Mouse (Mus musculus) liver, embryonic 15.5 days (tissue): ENCODE data around the gene Pcare. TPM values are rescaled to one million over a fixed set of nuclear protein-coding genes. Genes with fewer than 3 reads are reported as not detected.

ENCODE experiments used
- ATAC-seq: fragments of 200-750 bp; cut with Nextera tagmentation; 2 replicates; pipeline ENCODE4 v1.8.0; 2017; ENCODE audit warnings: moderate number of reproducible peaks, mild to moderate bottlenecking, moderate library complexity; ENCODE audit not compliant: insufficient read depth
- H3K27ac ChIP-seq: fragments of 300-500 bp; sonication (generic); replicated peaks from 2 replicates; pipeline ENCODE4 v1.5.1; 2015; ENCODE audit warnings: mild to moderate bottlenecking, inconsistent platforms
- H3K27me3 ChIP-seq: fragments of 300-500 bp; sonication (generic); 2 replicates; pipeline ENCODE4 v1.6.1; 2015; ENCODE audit warnings: mild to moderate bottlenecking, inconsistent platforms
- H3K36me3 ChIP-seq: fragments of 300-500 bp; sonication (generic); replicated peaks from 2 replicates; pipeline ENCODE4 v1.6.1; 2015; ENCODE audit warnings: moderate library complexity, mild to moderate bottlenecking, inconsistent platforms
- H3K4me1 ChIP-seq: fragments of 300-500 bp; sonication (generic); replicated peaks from 2 replicates; pipeline ENCODE4 v1.6.1; 2015; ENCODE audit warnings: inconsistent platforms
- H3K4me2 ChIP-seq: fragments of 300-500 bp; sonication (generic); 2 replicates; pipeline ENCODE4 v1.6.1; 2015; ENCODE audit warnings: moderate library complexity, mild to moderate bottlenecking, inconsistent platforms
- H3K4me3 ChIP-seq: fragments of 300-500 bp; sonication (generic); replicated peaks from 2 replicates; pipeline ENCODE4 v1.5.1; 2015; ENCODE audit warnings: mild to moderate bottlenecking, inconsistent platforms
- H3K9ac ChIP-seq: fragments of 300-500 bp; sonication (generic); 2 replicates; pipeline ENCODE4 v1.6.1; 2015; ENCODE audit warnings: moderate library complexity, mild to moderate bottlenecking, inconsistent platforms
- H3K9me3 ChIP-seq: fragments of 300-500 bp; sonication (generic); replicated peaks from 2 replicates; pipeline ENCODE4 v1.6.1; 2016; ENCODE audit warnings: inconsistent platforms
- WGBS: fragments of 180-500 bp; shearing (Covaris S2); methylation state at CpG from one replicate; pipeline ENCODE4 v1.1.7; 2015; ENCODE audit warnings: mixed read lengths; ENCODE audit not compliant: insufficient replicate concordance; 5-methylcytosine and 5-hydroxymethylcytosine counted together
- polyA plus RNA-seq: library from polyadenylated mRNA; unstranded; fragments of >200 nt; fragmentation: Nextera tagmentation; extraction: Ambion mirVana; gene quantifications from 2 replicates; pipeline ENCODE4 v1.2.1, GENCODE M21; 2015

Gene Pcare
- polyA plus RNA-seq: 0.05 TPM in 1 of 2 replicates, not detected in the other

DNA sequence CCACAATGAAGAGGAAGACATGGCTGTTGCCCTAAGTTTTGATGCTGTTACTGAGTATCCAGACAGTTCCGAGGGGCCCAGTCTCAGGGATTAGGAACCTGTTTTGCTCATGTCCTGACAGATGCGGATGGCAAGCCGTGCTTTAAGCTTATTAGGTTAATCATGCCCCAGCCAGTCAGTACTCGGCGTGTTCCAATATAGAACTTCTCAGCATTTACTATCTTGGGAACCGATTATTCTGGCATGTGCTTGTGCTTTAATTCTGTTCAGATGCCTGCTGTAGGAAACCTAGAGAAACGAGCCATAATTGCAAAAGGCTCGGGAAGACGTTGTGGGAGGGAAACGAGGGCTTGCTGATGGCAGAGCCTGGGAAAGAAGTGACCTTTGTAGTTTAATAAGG is at the start of gene Pcare:
TSS of gene Pcare (minus strand) at position 64 of the 400 bp plus-strand sequence.
- H3K4me1 ChIP-seq: no peaks in the 10 kb centered on the region
- H3K9me3 ChIP-seq: no peaks in the 10 kb centered on the region
- WGBS: 61% methylated on average over 10 of the region's 10 CpGs
- H3K36me3 ChIP-seq: no peaks in the 10 kb centered on the region
- no peak within 1 kb of the TSS for H3K9ac ChIP-seq
- H3K4me2 ChIP-seq: no peak within 1 kb of the TSS
- ATAC-seq: no peak
- H3K27me3 ChIP-seq: no peaks in the 10 kb centered on the region
- H3K27ac ChIP-seq: no peak within 1 kb of the TSS
- no peak within 1 kb of the TSS for H3K4me3 ChIP-seq

DNA sequence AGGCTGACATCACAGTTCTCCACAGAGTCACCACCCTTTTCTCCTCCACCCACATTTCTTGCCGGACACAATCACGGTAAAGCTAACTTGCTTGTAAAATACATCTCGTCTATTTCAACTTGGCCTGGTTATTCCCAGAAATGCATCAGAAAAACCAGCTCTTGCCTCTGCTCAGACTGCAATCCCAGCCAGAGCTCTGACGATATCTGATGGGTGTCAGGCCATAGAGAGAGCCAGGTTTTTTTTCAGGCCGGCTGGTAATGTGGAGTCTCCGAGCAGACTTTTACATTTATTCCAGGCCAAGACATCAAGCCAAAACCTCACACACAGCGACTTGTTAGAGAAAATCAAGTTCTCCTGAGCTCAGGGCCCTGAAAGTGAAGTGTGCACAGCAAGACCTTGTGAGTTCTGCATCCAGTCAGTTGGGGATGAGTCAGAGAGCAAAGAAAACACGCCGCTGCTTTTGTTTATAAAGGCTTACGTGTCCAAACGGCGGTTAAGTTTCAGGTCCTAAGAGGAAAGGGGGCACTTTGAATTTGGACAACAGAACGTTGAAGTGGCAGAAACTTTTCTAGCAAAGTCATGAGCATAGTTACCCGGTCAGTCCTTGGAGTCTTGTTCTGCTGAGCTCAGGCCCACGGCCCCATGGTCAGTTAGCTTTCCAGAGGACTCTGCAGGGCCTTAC is 43.0 kb upstream of the Pcare start:
- H3K36me3 ChIP-seq: no peaks in the 10 kb centered on the region
- H3K27ac ChIP-seq: no peak overlapping the region
- 69% methylated on average over 15 of the region's 15 CpGs for WGBS
- no peak overlapping the region for H3K4me2 ChIP-seq
- no peaks in the 10 kb centered on the region for H3K27me3 ChIP-seq
- no peak for ATAC-seq
- H3K9ac ChIP-seq: no peak overlapping the region
- H3K4me3 ChIP-seq: no peak overlapping the region
- no peaks in the 10 kb centered on the region for H3K9me3 ChIP-seq
- H3K4me1 ChIP-seq: no peaks in the 10 kb centered on the region

DNA sequence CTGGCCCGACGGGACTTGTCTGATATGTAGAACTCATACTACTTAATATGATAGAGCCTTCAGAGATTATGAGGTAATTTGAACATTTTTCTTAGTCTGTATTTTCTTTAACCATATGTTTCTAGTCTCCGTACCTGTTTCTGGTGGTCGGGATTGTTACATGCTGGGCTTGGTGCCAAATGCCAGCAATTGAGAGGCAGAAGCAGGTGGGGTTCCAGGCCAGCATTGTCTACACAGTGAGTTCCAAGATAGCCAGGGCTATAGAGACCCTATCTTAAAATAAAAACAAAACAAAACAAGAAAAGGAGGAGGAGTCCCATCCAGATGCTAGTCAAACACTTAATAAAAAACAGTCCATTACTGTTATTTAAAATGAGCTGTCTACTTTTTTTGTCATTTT is 38.9 kb upstream of the Pcare start:
- H3K9ac ChIP-seq: no peak overlapping the region
- no peaks in the 10 kb centered on the region for H3K4me1 ChIP-seq
- WGBS: 65% methylated on average over 4 of the region's 4 CpGs
- H3K27ac ChIP-seq: no peak overlapping the region
- no peaks in the 10 kb centered on the region for H3K36me3 ChIP-seq
- no peak overlapping the region for H3K4me3 ChIP-seq
- H3K4me2 ChIP-seq: no peak overlapping the region
- H3K27me3 ChIP-seq: no peaks in the 10 kb centered on the region
- no peak for ATAC-seq
- no peaks in the 10 kb centered on the region for H3K9me3 ChIP-seq

DNA sequence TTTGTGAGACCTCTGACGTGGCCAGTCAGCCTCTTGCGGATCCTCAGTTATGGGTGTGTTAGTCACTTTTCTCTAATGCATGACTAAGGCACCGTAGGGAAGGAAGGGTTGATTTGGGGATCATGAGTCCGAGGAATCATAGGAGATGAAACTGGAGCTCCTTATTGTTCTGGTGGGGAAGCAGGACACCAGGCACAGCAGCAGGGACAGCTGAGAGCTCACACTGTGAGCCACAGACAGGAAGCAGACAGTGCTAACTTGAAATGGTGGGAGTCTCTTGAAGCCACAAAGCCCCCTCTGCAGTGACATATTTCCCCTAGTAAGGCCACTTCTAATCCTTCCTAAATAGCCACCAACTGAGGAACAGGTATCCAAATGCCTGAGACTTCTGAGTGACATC is 38.4 kb upstream of the Pcare start:
- Histone ChIP-seq H3K27ac (no peak overlapping the region), H3K27me3 (no peaks in the 10 kb centered on the region), H3K4me1 (no peaks in the 10 kb centered on the region), H3K9ac (no peak overlapping the region), H3K9me3 (no peaks in the 10 kb centered on the region), H3K36me3 (no peaks in the 10 kb centered on the region), H3K4me2 (no peak overlapping the region), H3K4me3 (no peak overlapping the region)
- WGBS: 59% methylated on average over 4 of the region's 4 CpGs
- ATAC-seq: no peak

DNA sequence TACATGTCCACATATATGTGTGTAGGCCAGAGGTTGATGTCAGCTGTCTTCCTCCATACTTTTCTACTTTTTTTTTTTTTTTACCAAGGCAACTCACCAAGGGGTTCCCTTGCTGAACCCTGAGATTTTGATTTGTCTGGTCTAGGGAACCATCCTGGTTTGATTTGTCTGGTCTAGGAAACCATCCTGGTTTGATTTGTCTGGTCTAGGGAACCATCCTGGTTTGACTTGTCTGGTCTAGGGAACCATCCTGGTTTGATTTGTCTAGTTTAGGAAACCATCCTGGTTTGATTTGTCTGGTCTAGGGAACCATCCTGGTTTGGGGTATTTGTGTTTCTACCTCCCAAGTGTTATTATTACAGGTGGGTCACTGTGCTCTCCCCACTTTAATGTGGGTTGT is 33.8 kb upstream of the Pcare start:
- H3K4me2 ChIP-seq: no peak overlapping the region
- no peak overlapping the region for H3K4me3 ChIP-seq
- H3K9ac ChIP-seq: no peak overlapping the region
- H3K9me3 ChIP-seq: no peaks in the 10 kb centered on the region
- H3K4me1 ChIP-seq: no peaks in the 10 kb centered on the region
- H3K36me3 ChIP-seq: no peaks in the 10 kb centered on the region
- no peak for ATAC-seq
- peaks cover 24% of the 10 kb centered on the region for H3K27me3 ChIP-seq
- no peak overlapping the region for H3K27ac ChIP-seq

DNA sequence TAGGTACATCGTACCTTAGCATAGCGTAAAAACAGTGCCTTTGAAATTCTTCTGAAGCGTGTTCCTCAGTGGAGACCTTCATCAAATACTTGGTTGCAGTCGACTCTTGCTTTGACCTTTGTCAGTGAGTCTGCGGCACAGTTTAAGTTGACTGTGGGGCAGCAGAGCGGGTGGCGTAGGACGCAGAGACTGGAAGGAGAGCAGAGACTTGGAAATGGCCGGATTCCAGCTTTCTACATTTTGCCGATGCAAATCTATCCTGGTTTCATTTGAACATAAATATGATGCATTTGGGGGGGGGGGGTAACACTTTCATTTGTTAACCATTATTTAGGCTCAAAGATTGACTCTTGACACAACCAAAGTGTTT is 30.7 kb upstream of the Pcare start:
- Histone ChIP-seq H3K27me3 (peaks cover 30% of the 10 kb centered on the region), H3K36me3 (no peaks in the 10 kb centered on the region), H3K4me2 (no peak overlapping the region), H3K27ac (no peak overlapping the region), H3K4me3 (no peak overlapping the region), H3K4me1 (no peaks in the 10 kb centered on the region), H3K9me3 (0 out of 2 replicates have a peak, but pooled peaks cover 5% of the 10 kb centered on the region), H3K9ac (no peak overlapping the region)
- 31% methylated on average over 10 of the region's 10 CpGs for WGBS
- ATAC-seq: no peak

DNA sequence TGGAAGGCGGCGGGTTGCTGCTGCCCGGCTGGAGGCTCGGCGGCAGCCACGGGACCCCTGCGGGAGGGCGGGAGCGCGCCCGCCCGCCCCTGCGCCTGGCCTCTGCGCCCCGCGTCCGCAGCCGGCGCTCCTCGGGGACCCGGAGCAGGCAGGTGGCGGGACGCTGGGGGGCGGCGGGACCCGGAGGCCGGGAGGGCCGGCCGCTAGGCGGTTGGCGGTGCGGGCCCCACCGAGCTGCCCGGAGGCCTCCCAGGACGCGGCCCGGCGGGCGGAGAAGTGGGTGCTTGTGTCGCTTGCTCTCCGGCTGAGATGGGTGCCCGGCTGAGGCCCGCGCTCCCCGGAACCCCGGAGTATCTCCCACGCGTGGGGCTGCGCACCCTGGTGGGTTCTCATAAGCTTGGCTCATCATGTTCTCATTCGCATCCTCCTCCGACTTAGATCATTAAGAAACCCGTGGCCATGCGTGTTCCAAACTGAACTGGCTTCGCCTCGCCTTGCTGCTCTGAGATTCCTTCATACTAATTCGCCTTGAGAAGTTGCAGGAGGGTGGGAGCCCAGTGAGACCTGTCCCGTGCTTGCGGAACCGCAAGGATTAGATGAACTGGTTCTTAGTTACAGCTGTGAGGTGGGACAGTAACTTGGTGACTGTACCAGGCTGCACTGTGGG is 30.1 kb upstream of the Pcare start:
- no peak overlapping the region for H3K27ac ChIP-seq
- peaks cover 30% of the 10 kb centered on the region for H3K27me3 ChIP-seq
- no peak for ATAC-seq
- 1% methylated on average over 45 of the region's 59 CpGs for WGBS
- no peak overlapping the region for H3K9ac ChIP-seq
- peak overlapping the region; percentile 46 for H3K4me2 ChIP-seq
- H3K4me1 ChIP-seq: no peaks in the 10 kb centered on the region
- H3K4me3 ChIP-seq: peak overlapping the region; percentile 37
- no peaks in the 10 kb centered on the region for H3K36me3 ChIP-seq
- H3K9me3 ChIP-seq: 0 out of 2 replicates have a peak, but pooled peaks cover 5% of the 10 kb centered on the region

DNA sequence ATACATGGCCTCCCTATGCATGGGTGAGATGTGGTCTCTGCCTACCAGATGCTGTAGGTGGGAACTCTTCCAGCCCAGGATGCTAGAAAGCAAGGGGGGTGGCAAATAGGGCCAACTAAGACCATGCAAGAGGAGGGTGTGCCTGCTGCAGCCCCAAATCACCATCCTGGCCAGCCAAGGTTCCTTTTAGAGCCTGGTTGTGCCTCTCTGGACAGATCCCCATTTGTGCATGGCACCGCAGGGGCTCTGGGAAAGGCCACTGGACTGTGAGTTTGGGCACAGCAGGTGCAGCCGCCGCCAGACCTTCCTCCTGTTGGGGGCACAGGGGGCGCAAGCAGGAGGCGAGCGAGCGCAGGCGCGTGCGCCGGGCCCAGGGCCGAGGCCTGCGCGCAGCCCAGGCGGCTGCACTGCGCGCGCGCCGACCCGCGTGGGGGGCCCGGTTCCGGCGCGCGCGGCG is 29.6 kb upstream of the Pcare start:
- Histone ChIP-seq H3K27me3 (peaks cover 30% of the 10 kb centered on the region), H3K36me3 (no peaks in the 10 kb centered on the region), H3K4me2 (peak overlapping the region; percentile 46), H3K9ac (no peak overlapping the region), H3K4me1 (no peaks in the 10 kb centered on the region), H3K27ac (no peak overlapping the region), H3K9me3 (0 out of 2 replicates have a peak, but pooled peaks cover 5% of the 10 kb centered on the region), H3K4me3 (peak overlapping the region; percentile 37)
- ATAC-seq: no peak
- 2% methylated on average over 22 of the region's 29 CpGs for WGBS

DNA sequence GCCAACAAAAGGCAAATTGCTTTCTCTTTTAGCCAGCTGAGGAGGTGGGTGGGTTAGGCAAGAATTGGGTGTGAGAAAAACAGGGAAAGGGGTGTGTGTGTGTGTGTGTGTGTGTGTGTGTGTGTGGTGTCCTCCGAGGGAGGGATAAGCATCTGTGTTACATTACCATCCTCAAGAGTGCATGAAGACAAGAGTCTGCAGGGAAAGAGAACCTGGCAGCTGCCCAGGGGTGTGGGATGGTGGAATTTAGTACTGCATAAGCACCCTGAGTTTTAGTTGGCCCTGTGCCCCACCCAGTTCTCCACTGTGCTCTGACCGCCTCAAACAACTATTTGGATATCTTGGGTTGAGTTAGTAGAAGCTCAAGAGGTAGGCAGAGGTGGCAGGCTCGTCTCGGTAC is 28.3 kb upstream of the Pcare start:
- no peak overlapping the region for H3K4me3 ChIP-seq
- peaks cover 30% of the 10 kb centered on the region for H3K27me3 ChIP-seq
- no peak overlapping the region for H3K9ac ChIP-seq
- WGBS: 53% methylated on average over 4 of the region's 4 CpGs
- no peak overlapping the region for H3K27ac ChIP-seq
- no peak for ATAC-seq
- H3K4me1 ChIP-seq: no peaks in the 10 kb centered on the region
- no peak overlapping the region for H3K4me2 ChIP-seq
- no peaks in the 10 kb centered on the region for H3K36me3 ChIP-seq
- H3K9me3 ChIP-seq: 0 out of 2 replicates have a peak, but pooled peaks cover 5% of the 10 kb centered on the region

DNA sequence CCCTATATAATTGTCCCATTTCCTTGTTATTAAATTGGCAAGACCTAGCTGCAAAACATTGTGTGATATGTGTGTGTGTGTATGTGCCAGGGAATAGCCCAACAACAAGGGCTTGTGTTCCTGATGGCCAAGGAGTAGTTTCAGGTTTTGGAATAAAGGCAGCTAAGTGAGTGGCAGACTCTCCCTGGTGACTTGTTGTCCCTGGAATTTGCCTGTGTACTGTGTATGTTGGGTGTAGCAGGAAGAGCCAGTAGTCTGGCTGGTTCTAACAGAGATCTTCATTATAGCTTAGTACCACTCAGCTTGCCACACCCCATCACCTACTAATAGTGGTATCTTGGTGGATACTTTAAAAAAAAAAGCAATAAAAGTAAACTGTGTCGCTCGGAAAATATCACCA is 27.8 kb upstream of the Pcare start:
- H3K9me3 ChIP-seq: 0 out of 2 replicates have a peak, but pooled peaks cover 5% of the 10 kb centered on the region
- H3K27me3 ChIP-seq: peaks cover 30% of the 10 kb centered on the region
- no peaks in the 10 kb centered on the region for H3K4me1 ChIP-seq
- H3K27ac ChIP-seq: no peak overlapping the region
- WGBS: 80% methylated on average over 2 of the region's 2 CpGs
- no peak overlapping the region for H3K4me2 ChIP-seq
- H3K4me3 ChIP-seq: no peak overlapping the region
- no peak for ATAC-seq
- no peak overlapping the region for H3K9ac ChIP-seq
- H3K36me3 ChIP-seq: no peaks in the 10 kb centered on the region

DNA sequence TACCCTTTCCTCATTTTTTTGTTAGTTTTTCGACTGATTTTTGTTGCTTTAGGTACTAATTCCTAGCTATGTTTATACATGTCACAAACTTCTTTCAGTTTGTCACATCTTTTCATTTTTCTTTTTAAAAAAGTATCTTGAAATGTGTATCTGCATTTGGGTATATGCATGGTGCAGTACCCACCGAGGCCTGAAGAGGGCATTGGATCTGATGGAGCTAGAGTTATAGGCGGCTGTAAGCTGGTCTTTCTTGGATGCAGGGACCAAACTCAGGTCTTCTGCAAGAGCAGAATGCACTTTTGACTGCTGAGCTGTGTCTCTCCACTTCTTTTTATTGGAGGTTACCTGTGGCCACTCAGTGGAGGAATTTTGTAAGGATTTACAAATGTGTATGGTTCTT is 26.0 kb upstream of the Pcare start:
- Histone ChIP-seq H3K4me3 (no peak overlapping the region), H3K27ac (no peak overlapping the region), H3K36me3 (no peaks in the 10 kb centered on the region), H3K9ac (no peak overlapping the region), H3K27me3 (peaks cover 27% of the 10 kb centered on the region), H3K4me1 (no peaks in the 10 kb centered on the region), H3K9me3 (0 out of 2 replicates have a peak, but pooled peaks cover 5% of the 10 kb centered on the region), H3K4me2 (no peak overlapping the region)
- 41% methylated on average over 3 of the region's 3 CpGs for WGBS
- no peak for ATAC-seq
